Mouse (Mus musculus): ENCODE measurements at regions not wholly inside any gene's neighbourhood (a gene's known extent, or its start where the extent isn't known, plus 50 kb on each side); places are given as distances from the start of the nearest gene placed in this dataset.
"Not testable (repeated sequence)": the region's sequence is repeated elsewhere in the genome, so short reads cannot be mapped to it uniquely, and the experiment has no call there.

DNA sequence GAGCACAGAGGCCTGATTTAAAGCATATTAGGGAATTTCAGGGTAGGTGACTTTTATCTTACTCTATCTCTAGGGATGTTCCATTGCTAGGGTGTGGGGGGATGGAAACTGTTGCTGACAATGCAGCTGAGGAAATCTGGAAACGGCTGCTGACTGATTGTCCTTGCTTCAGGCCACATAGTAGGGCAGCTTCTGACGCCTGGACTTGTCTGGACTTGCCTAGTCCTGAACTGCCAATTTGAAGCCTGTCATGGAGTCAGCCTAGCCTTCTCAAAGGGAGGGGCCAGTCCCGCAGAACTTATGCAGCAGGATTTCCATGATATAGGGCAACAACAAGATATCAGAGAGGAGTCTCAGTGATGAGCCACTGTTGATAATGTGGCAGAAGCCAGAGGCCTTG lies 85.3 kb upstream of the Thpo start:
- 86% methylated on average over 3 of the region's 3 CpGs for WGBS

GRCm38 (mm10) chr16:20818711-20819189 lies 84.4 kb upstream of the Thpo start:
- ATAC-seq (replicated peaks; ENCODE audit: insufficient number of reproducible peaks, low FRiP score, low TSS enrichment, low read depth): peak; percentile 56; the same call in 1 of the 2 replicates
- Histone ChIP-seq H3K4me1 (ENCODE audit: control insufficient read depth, insufficient read depth, low read length) (no peaks in the 10 kb centered on the region), H3K27ac (replicated peaks; ENCODE audit: low read depth, low read length) (no peak overlapping the region), H3K4me3 (ENCODE audit: low read depth, low read length) (no peak overlapping the region), H3K27me3 (ENCODE audit: control insufficient read depth, insufficient read depth, low read length) (no peaks in the 10 kb centered on the region), H3K4me2 (ENCODE audit: low read depth, low read length) (no peak overlapping the region), H3K36me3 (replicated peaks; ENCODE audit: control insufficient read depth, insufficient read depth, low read depth, low read length) (no peaks in the 10 kb centered on the region), H3K9me3 (replicated peaks; ENCODE audit: control insufficient read depth, low read length) (no peaks in the 10 kb centered on the region), H3K9ac (replicated peaks; ENCODE audit: low read length) (no peak overlapping the region)
- 31% methylated on average over 5 of the region's 5 CpGs for WGBS
- DNase-seq (ENCODE audit: low spot score): peak; percentile 45

More for the DNA sequence above, 85.3 kb upstream of the Thpo start:
- Histone ChIP-seq H3K9ac (replicated peaks; ENCODE audit: low read length) (no peak overlapping the region), H3K27me3 (ENCODE audit: control insufficient read depth, insufficient read depth, low read length) (no peaks in the 10 kb centered on the region), H3K4me3 (ENCODE audit: low read depth, low read length) (no peak overlapping the region), H3K36me3 (replicated peaks; ENCODE audit: control insufficient read depth, insufficient read depth, low read depth, low read length) (no peaks in the 10 kb centered on the region), H3K4me2 (ENCODE audit: low read depth, low read length) (no peak overlapping the region), H3K4me1 (ENCODE audit: control insufficient read depth, insufficient read depth, low read length) (no peaks in the 10 kb centered on the region), H3K27ac (replicated peaks; ENCODE audit: low read depth, low read length) (no peak overlapping the region), H3K9me3 (replicated peaks; ENCODE audit: control insufficient read depth, low read length) (no peaks in the 10 kb centered on the region)
- no peak for DNase-seq (ENCODE audit: low spot score)
- ATAC-seq (replicated peaks; ENCODE audit: insufficient number of reproducible peaks, low FRiP score, low TSS enrichment, low read depth): no peak

DNA sequence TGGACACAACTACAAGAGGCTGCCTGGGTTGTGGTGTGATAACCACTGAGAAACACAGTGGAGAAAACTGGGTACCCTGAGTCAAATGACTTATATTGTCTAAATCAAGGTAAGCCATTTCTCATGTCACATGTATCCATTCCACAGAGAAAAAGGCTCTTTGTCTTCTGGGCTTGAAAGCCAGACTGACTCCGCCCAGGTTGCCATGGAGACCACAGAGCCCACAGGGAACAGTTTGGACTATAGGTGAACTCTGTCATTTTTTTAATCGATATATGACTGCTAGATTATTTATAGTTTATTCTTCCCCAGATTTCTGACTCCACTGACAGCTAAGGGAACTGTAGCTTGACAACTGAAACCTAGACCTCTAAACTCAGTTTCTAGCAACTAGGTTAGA lies 80.7 kb upstream of the Thpo start:
- no peaks in the 10 kb centered on the region for H3K4me1 ChIP-seq (ENCODE audit: control insufficient read depth, insufficient read depth, low read length)
- no peaks in the 10 kb centered on the region for H3K27me3 ChIP-seq (ENCODE audit: control insufficient read depth, insufficient read depth, low read length)
- DNase-seq (ENCODE audit: low spot score): no peak
- no peak overlapping the region for H3K9ac ChIP-seq (replicated peaks; ENCODE audit: low read length)
- WGBS: 78% methylated on average over 2 of the region's 2 CpGs
- H3K27ac ChIP-seq (replicated peaks; ENCODE audit: low read depth, low read length): no peak overlapping the region
- H3K4me2 ChIP-seq (ENCODE audit: low read depth, low read length): no peak overlapping the region
- ATAC-seq (replicated peaks; ENCODE audit: insufficient number of reproducible peaks, low FRiP score, low TSS enrichment, low read depth): no peak
- no peaks in the 10 kb centered on the region for H3K9me3 ChIP-seq (replicated peaks; ENCODE audit: control insufficient read depth, low read length)
- H3K4me3 ChIP-seq (ENCODE audit: low read depth, low read length): no peak overlapping the region
- no peaks in the 10 kb centered on the region for H3K36me3 ChIP-seq (replicated peaks; ENCODE audit: control insufficient read depth, insufficient read depth, low read depth, low read length)

DNA sequence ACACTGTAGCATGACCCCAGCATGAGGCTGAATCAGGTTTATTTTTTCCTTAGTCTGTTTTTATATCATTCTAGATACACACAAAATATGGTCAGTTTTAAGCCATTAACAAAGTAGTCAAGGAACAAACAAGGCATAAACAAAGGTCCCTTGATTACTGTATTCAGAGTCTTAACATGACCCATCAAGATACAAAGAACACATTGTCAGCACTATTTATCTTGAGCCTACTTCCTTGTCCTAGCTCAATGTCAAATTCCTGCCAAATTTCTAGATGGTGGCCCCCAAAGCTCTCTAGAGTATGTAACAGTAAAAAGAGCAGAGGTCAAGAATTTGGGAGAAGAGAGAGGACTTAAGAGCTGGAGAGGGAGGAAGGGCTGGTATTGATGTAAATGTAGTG lies 79.9 kb upstream of the Thpo start:
- ATAC-seq (replicated peaks; ENCODE audit: insufficient number of reproducible peaks, low FRiP score, low TSS enrichment, low read depth): no peak
- H3K9ac ChIP-seq (replicated peaks; ENCODE audit: low read length): no peak overlapping the region
- no peak for DNase-seq (ENCODE audit: low spot score)

GRCm38 (mm10) chr16:20812025-20812424 lies 77.7 kb upstream of the Thpo start:
- not testable (repeated sequence) for H3K4me1 ChIP-seq (ENCODE audit: control insufficient read depth, insufficient read depth, low read length); H3K27me3 ChIP-seq (ENCODE audit: control insufficient read depth, insufficient read depth, low read length); H3K9ac ChIP-seq (replicated peaks; ENCODE audit: low read length); H3K27ac ChIP-seq (replicated peaks; ENCODE audit: low read depth, low read length); H3K4me3 ChIP-seq (ENCODE audit: low read depth, low read length); H3K4me2 ChIP-seq (ENCODE audit: low read depth, low read length); ATAC-seq (replicated peaks; ENCODE audit: insufficient number of reproducible peaks, low FRiP score, low TSS enrichment, low read depth); DNase-seq (ENCODE audit: low spot score); H3K36me3 ChIP-seq (replicated peaks; ENCODE audit: control insufficient read depth, insufficient read depth, low read depth, low read length); H3K9me3 ChIP-seq (replicated peaks; ENCODE audit: control insufficient read depth, low read length)
- 57% methylated on average over 5 of the region's 5 CpGs for WGBS

More for the DNA sequence above, 79.9 kb upstream of the Thpo start:
- Histone ChIP-seq H3K36me3 (replicated peaks; ENCODE audit: control insufficient read depth, insufficient read depth, low read depth, low read length) (no peaks in the 10 kb centered on the region), H3K4me1 (ENCODE audit: control insufficient read depth, insufficient read depth, low read length) (no peaks in the 10 kb centered on the region), H3K27me3 (ENCODE audit: control insufficient read depth, insufficient read depth, low read length) (no peaks in the 10 kb centered on the region), H3K9me3 (replicated peaks; ENCODE audit: control insufficient read depth, low read length) (no peaks in the 10 kb centered on the region), H3K27ac (replicated peaks; ENCODE audit: low read depth, low read length) (no peak overlapping the region), H3K4me3 (ENCODE audit: low read depth, low read length) (no peak overlapping the region), H3K4me2 (ENCODE audit: low read depth, low read length) (no peak overlapping the region)

DNA sequence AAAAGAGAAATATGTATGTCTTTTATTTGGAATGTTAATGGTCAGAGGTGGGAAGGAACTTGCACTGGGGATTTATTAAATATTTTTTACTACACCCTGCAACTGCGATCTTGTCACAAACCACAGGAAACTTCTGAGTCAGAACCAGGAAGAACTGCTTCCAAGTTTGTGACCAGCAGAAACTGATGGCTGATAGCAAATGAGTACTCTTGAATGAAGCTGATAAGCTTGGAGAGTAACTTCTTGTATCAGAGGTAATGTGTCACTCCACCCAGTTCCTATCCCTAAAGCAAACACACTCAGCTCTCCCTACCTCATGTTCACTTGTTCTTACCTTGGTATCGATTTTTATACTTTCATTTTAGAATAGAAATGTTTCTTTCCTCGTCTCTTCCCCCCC lies 76.0 kb upstream of the Thpo start:
- no peaks in the 10 kb centered on the region for H3K36me3 ChIP-seq (replicated peaks; ENCODE audit: control insufficient read depth, insufficient read depth, low read depth, low read length)
- DNase-seq (ENCODE audit: low spot score) (no peak), ATAC-seq (replicated peaks; ENCODE audit: insufficient number of reproducible peaks, low FRiP score, low TSS enrichment, low read depth) (no peak)
- H3K27me3 ChIP-seq (ENCODE audit: control insufficient read depth, insufficient read depth, low read length): no peaks in the 10 kb centered on the region
- H3K9me3 ChIP-seq (replicated peaks; ENCODE audit: control insufficient read depth, low read length): no peaks in the 10 kb centered on the region
- peaks cover 2% of the 10 kb centered on the region; the same call in 1 of the 2 replicates for H3K4me1 ChIP-seq (ENCODE audit: control insufficient read depth, insufficient read depth, low read length)
- H3K9ac ChIP-seq (replicated peaks; ENCODE audit: low read length): no peak overlapping the region
- no peak overlapping the region for H3K27ac ChIP-seq (replicated peaks; ENCODE audit: low read depth, low read length)
- H3K4me2 ChIP-seq (ENCODE audit: low read depth, low read length): no peak overlapping the region
- H3K4me3 ChIP-seq (ENCODE audit: low read depth, low read length): no peak overlapping the region
- 93% methylated on average over 2 of the region's 3 CpGs for WGBS

DNA sequence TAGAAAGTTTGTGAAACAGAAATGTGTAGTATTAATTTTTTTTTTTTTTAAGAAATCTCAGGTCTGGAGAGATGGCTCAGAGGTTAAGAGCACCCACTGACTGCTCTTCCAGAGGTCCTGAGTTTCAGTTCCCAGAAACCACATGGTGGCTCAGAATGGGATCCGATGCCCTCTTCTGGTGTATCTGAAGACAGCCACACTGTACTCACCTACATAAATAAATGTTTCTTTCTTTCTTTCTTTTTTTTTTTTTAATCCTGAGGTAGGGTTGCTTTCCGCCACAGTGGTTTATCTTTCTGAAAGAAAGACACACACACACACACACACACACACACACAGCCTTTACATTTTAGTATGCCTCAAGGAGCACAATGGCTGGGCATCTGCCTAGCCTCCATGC lies 74.0 kb upstream of the Thpo start:
- DNase-seq (ENCODE audit: low spot score): no peak
- Histone ChIP-seq H3K4me3 (ENCODE audit: low read depth, low read length) (no peak overlapping the region), H3K27me3 (ENCODE audit: control insufficient read depth, insufficient read depth, low read length) (no peaks in the 10 kb centered on the region), H3K4me1 (ENCODE audit: control insufficient read depth, insufficient read depth, low read length) (peaks cover 2% of the 10 kb centered on the region; the same call in 1 of the 2 replicates), H3K9ac (replicated peaks; ENCODE audit: low read length) (no peak overlapping the region), H3K27ac (replicated peaks; ENCODE audit: low read depth, low read length) (no peak overlapping the region), H3K36me3 (replicated peaks; ENCODE audit: control insufficient read depth, insufficient read depth, low read depth, low read length) (no peaks in the 10 kb centered on the region), H3K4me2 (ENCODE audit: low read depth, low read length) (no peak overlapping the region), H3K9me3 (replicated peaks; ENCODE audit: control insufficient read depth, low read length) (no peaks in the 10 kb centered on the region)
- 88% methylated on average over 2 of the region's 2 CpGs for WGBS
- no peak for ATAC-seq (replicated peaks; ENCODE audit: insufficient number of reproducible peaks, low FRiP score, low TSS enrichment, low read depth)

DNA sequence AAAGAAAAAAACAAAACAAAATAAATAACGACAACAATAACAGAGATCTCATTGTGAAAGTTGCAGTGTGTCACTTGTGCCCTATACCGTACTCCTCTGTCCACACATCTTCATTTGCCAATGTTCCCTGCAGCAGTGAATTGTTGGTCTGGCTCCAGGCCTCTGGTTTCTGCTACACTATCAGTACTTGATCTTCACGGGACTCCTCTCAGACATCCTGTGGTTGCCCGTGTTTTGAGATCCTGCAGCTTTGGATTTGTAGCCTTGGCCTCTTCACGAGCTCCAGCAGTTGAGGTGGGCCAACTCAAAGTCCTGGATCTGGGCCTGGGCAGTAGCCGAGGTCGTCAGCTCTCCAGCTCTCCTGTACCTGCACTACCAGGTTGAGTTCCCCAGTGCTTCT lies 72.4 kb upstream of the Thpo start:
- ATAC-seq (replicated peaks; ENCODE audit: insufficient number of reproducible peaks, low FRiP score, low TSS enrichment, low read depth): no peak

More for the DNA sequence above, 72.4 kb upstream of the Thpo start:
- no peak overlapping the region for H3K4me3 ChIP-seq (ENCODE audit: low read depth, low read length)
- no peak overlapping the region for H3K4me2 ChIP-seq (ENCODE audit: low read depth, low read length)
- no peak overlapping the region for H3K9ac ChIP-seq (replicated peaks; ENCODE audit: low read length)
- 84% methylated on average over 7 of the region's 7 CpGs for WGBS
- H3K4me1 ChIP-seq (ENCODE audit: control insufficient read depth, insufficient read depth, low read length): peaks cover 2% of the 10 kb centered on the region; the same call in 1 of the 2 replicates
- H3K36me3 ChIP-seq (replicated peaks; ENCODE audit: control insufficient read depth, insufficient read depth, low read depth, low read length): no peaks in the 10 kb centered on the region
- H3K27ac ChIP-seq (replicated peaks; ENCODE audit: low read depth, low read length): no peak overlapping the region
- H3K27me3 ChIP-seq (ENCODE audit: control insufficient read depth, insufficient read depth, low read length): no peaks in the 10 kb centered on the region
- no peaks in the 10 kb centered on the region for H3K9me3 ChIP-seq (replicated peaks; ENCODE audit: control insufficient read depth, low read length)
- DNase-seq (ENCODE audit: low spot score): no peak
